Mouse (Mus musculus): ENCODE measurements around the gene Fbxl2. TPM values are rescaled to one million over a fixed set of nuclear protein-coding genes. Genes with fewer than 3 reads are reported as not detected.

The Fbxl2 gene
- polyA plus RNA-seq (2014; fragmentation: Illumina TruSeq; extraction: RNeasy Lipid Tissue Mini Kit (QIAGEN cat#74804); ENCODE audit: low read depth, low replicate concordance): 1.5 TPM

GRCm38 (mm10) chr9:114046028-114046427 lies at the start of gene Fbxl2:
Gene Fbxl2 (minus strand): TSS chr9:114046191.

GRCm38 (mm10) chr9:114057090-114057796 lies 11.3 kb upstream of the Fbxl2 start, which contains the start of gene Susd5:
Gene Susd5 (plus strand): TSS chr9:114057140.

GRCm38 (mm10) chr9:113930534-113931374 lies 115.2 kb downstream of the Fbxl2 start, which contains the start of gene Ubp1:
Gene Ubp1 (plus strand): TSS chr9:113930934.

Other genes starting within 250 kb of the Fbxl2 start
- gene Ubp1, start 115.3 kb downstream of the Fbxl2 start, polyA plus RNA-seq (2014; fragmentation: Illumina TruSeq; extraction: RNeasy Lipid Tissue Mini Kit (QIAGEN cat#74804); ENCODE audit: low read depth, low replicate concordance): 62.2 TPM
- gene Susd5, start 10.9 kb upstream of the Fbxl2 start, polyA plus RNA-seq (2014; fragmentation: Illumina TruSeq; extraction: RNeasy Lipid Tissue Mini Kit (QIAGEN cat#74804); ENCODE audit: low read depth, low replicate concordance): 0.41 TPM